Mouse (Mus musculus) skeletal muscle tissue, postnatal 0 days (tissue): Measurements from ENCODE around the gene Olfr835. TPM values are rescaled to one million over a fixed set of nuclear protein-coding genes. Genes with fewer than 3 reads are reported as not detected.

Experiments
- polyA plus RNA-seq: library from polyadenylated mRNA; unstranded; fragments of >200 nt; fragmentation: Nextera tagmentation; extraction: Ambion mirVana; gene quantifications from 2 replicates; pipeline ENCODE4 v1.2.1, GENCODE M21; 2015

Olfr835 gene
- polyA plus RNA-seq, result not detected in 2 replicates

GRCm38 (mm10) chr9:19032435-19032834 lies at the start of gene Olfr835:
Gene Olfr835 (plus strand): TSS chr9:19032735.

GRCm38 (mm10) chr9:18987690-18988089 lies 44.8 kb upstream of the Olfr835 start, which contains the start of gene Olfr834:
Gene Olfr834 (plus strand): TSS chr9:18987990.

Other genes with a start within 250 kb of the Olfr835 start
- gene Olfr828, start 213.2 kb upstream of the Olfr835 start, polyA plus RNA-seq, result not detected in 2 replicates
- not detected in 2 replicates for gene Olfr829, start 177.8 kb upstream of the Olfr835 start, polyA plus RNA-seq
- not detected in 2 replicates for gene Olfr830, start 158.0 kb upstream of the Olfr835 start, polyA plus RNA-seq
- not detected in 2 replicates for gene Olfr832, start 95.6 kb upstream of the Olfr835 start, polyA plus RNA-seq
- not detected in 2 replicates for gene Olfr834, start 44.7 kb upstream of the Olfr835 start, polyA plus RNA-seq
- gene Olfr836, start 87.6 kb downstream of the Olfr835 start, polyA plus RNA-seq, result not detected in 2 replicates
- not detected in 2 replicates for gene Olfr837, start 103.6 kb downstream of the Olfr835 start, polyA plus RNA-seq
- not detected in 2 replicates for gene Olfr839-ps1, start 144.6 kb downstream of the Olfr835 start, polyA plus RNA-seq
- gene Olfr843, start 219.3 kb downstream of the Olfr835 start, polyA plus RNA-seq, result not detected in 2 replicates